Mouse (Mus musculus): Measurements from ENCODE around the gene Rab4b. TPM values are rescaled to one million over a fixed set of nuclear protein-coding genes. Genes with fewer than 3 reads are reported as not detected.
A peak's percentile ranks its signal among the peaks of the same experiment; 100 is the strongest.

Gene Rab4b
- polyA plus RNA-seq, 1 experiment, result 55.9 TPM

- WGBS, result 43% methylated on average over 5 of the region's 5 CpGs
- no peak overlapping the region for H3K4me3 ChIP-seq (ENCODE audit: insufficient read depth, low read depth, low read length)
- peaks cover 3% of the 10 kb centered on the region; the same call in 1 of the 2 replicates for H3K36me3 ChIP-seq (ENCODE audit: control insufficient read depth, insufficient read depth, low read length)
- peak; percentile 72 for DNase-seq
- TF ChIP-seq CTCF (conservative IDR thresholded peaks at IDR 0.05; ENCODE audit: insufficient read depth, insufficient read length, low read depth, low read length) (no peak), POLR2A (IDR thresholded peaks at IDR 0.05; ENCODE audit: low read depth, low read length) (no peak)
- no peaks in the 10 kb centered on the region for H3K27me3 ChIP-seq (replicated peaks; ENCODE audit: control insufficient read depth, insufficient read depth, low read length)
- no peak overlapping the region for H3K27ac ChIP-seq (ENCODE audit: insufficient read depth, low read depth, low read length)
- peaks cover 2% of the 10 kb centered on the region for H3K4me1 ChIP-seq (ENCODE audit: control insufficient read depth, insufficient read depth, low read length)
These were observed 7.3 kb upstream of the Rab4b start for GRCm38 (mm10) chr7:27185986-27186385.

GRCm38 (mm10) chr7:27184964-27185363 lies 6.3 kb upstream of the Rab4b start:
- 55% methylated on average over 3 of the region's 3 CpGs for WGBS

DNA sequence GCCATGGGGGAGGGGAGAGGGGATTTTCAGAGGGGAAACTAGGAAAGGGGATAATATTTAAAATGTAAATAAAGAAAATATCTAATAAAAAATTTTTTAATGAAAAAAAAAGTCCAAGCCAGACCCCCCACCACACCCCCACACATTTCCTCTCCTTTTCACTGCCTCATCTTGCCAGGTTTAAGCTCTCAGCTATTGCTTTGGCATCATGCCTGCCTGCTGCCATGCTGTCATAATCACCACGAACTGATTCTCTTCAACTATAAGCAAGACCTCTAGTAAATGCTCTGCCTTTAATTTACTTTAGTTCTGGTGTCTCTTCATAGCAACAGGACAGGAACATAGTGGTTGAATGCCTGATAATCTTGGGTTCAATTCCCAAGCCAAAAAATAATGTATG lies 3.8 kb upstream of the Rab4b start:
- Histone ChIP-seq H3K4me1 (ENCODE audit: control insufficient read depth, insufficient read depth, low read length) (peaks cover 13% of the 10 kb centered on the region), H3K27ac (ENCODE audit: insufficient read depth, low read depth, low read length) (no peak overlapping the region), H3K4me3 (ENCODE audit: insufficient read depth, low read depth, low read length) (no peak overlapping the region), H3K27me3 (replicated peaks; ENCODE audit: control insufficient read depth, insufficient read depth, low read length) (no peaks in the 10 kb centered on the region), H3K36me3 (ENCODE audit: control insufficient read depth, insufficient read depth, low read length) (no peaks in the 10 kb centered on the region; the same call in 1 of the 2 replicates)
- no peak for DNase-seq
- 58% methylated on average over 1 of the region's 1 CpGs for WGBS
- TF ChIP-seq CTCF (conservative IDR thresholded peaks at IDR 0.05; ENCODE audit: insufficient read depth, insufficient read length, low read depth, low read length), result no peak
- TF ChIP-seq POLR2A (IDR thresholded peaks at IDR 0.05; ENCODE audit: low read depth, low read length), result no peak

More at GRCm38 (mm10) chr7:27184964-27185363, 6.3 kb upstream of the Rab4b start:
- Histone ChIP-seq H3K4me1 (ENCODE audit: control insufficient read depth, insufficient read depth, low read length) (peaks cover 7% of the 10 kb centered on the region), H3K27ac (ENCODE audit: insufficient read depth, low read depth, low read length) (no peak overlapping the region), H3K36me3 (ENCODE audit: control insufficient read depth, insufficient read depth, low read length) (peaks cover 3% of the 10 kb centered on the region; the same call in 1 of the 2 replicates), H3K4me3 (ENCODE audit: insufficient read depth, low read depth, low read length) (no peak overlapping the region), H3K27me3 (replicated peaks; ENCODE audit: control insufficient read depth, insufficient read depth, low read length) (no peaks in the 10 kb centered on the region)
- no peak for TF ChIP-seq POLR2A (IDR thresholded peaks at IDR 0.05; ENCODE audit: low read depth, low read length)
- peak; percentile 80 for TF ChIP-seq CTCF (conservative IDR thresholded peaks at IDR 0.05; ENCODE audit: insufficient read depth, insufficient read length, low read depth, low read length)
- DNase-seq, result no peak

DNA sequence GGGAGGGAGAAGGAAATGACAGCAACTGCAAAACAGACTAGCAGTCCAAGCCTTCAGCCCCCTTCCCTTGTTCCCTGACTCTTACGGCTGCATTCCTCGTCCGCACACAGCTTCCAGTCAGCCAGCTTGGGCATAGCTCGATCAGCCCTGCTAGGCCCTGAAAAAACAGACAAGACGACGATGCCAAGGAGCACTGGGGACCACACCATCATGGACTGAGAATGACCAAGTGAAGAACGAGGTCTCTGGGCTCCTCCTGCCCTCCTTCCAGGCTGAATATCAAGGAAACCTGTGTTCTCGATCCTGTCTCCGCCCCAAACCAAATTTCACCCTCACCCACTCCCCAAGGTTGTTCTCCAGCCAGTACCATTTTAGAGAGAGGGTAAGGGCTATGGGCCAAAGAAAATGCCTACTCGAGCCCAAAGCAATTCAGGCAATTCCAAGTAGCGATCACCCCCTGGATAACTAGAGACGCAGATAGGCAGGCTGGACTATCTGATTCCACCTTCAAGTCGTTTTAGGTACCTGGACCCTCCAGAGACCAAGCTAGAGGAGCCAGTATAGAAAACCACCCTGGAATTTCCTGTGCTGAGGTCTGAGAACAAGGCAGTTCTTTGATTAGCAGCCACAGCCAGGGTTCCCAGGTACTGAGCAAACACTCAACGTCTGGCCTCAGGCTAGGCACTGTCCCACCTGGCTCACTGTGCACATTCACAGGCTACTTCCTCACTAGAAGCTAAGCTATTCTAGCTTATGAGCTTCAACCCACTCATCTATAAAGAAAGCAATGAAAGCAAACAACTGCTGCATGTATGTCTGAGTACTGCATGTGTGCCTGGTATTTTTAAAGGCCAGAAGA lies 2.4 kb upstream of the Rab4b start, which contains the start of the genes Gm21983 and Mia:
Gm21983 (minus strand) TSS at position 250 of the 859 bp plus-strand sequence.
Mia (minus strand) TSS at position 321 of the 859 bp plus-strand sequence.
- Histone ChIP-seq H3K4me1 (ENCODE audit: control insufficient read depth, insufficient read depth, low read length) (peaks cover 13% of the 10 kb centered on the region), H3K36me3 (ENCODE audit: control insufficient read depth, insufficient read depth, low read length) (no peaks in the 10 kb centered on the region; the same call in 1 of the 2 replicates), H3K27ac (ENCODE audit: insufficient read depth, low read depth, low read length) (peak within 1 kb of the TSS; percentile 43), H3K4me3 (ENCODE audit: insufficient read depth, low read depth, low read length) (no peak within 1 kb of the TSS), H3K27me3 (replicated peaks; ENCODE audit: control insufficient read depth, insufficient read depth, low read length) (no peaks in the 10 kb centered on the region)
- no peak for DNase-seq
- no peak for TF ChIP-seq POLR2A (IDR thresholded peaks at IDR 0.05; ENCODE audit: low read depth, low read length)
- no peak for TF ChIP-seq CTCF (conservative IDR thresholded peaks at IDR 0.05; ENCODE audit: insufficient read depth, insufficient read length, low read depth, low read length)
- WGBS, result 67% methylated on average over 14 of the region's 14 CpGs

- 24% methylated on average over 5 of the region's 5 CpGs for WGBS
- no peaks in the 10 kb centered on the region for H3K27me3 ChIP-seq (replicated peaks; ENCODE audit: control insufficient read depth, insufficient read depth, low read length)
- no peak for TF ChIP-seq POLR2A (IDR thresholded peaks at IDR 0.05; ENCODE audit: low read depth, low read length)
- TF ChIP-seq CTCF (conservative IDR thresholded peaks at IDR 0.05; ENCODE audit: insufficient read depth, insufficient read length, low read depth, low read length), result no peak
- H3K27ac ChIP-seq (ENCODE audit: insufficient read depth, low read depth, low read length), result peak overlapping the region; percentile 43
- peaks cover 13% of the 10 kb centered on the region for H3K4me1 ChIP-seq (ENCODE audit: control insufficient read depth, insufficient read depth, low read length)
- peak; percentile 94 for DNase-seq
- H3K36me3 ChIP-seq (ENCODE audit: control insufficient read depth, insufficient read depth, low read length), result no peaks in the 10 kb centered on the region
- H3K4me3 ChIP-seq (ENCODE audit: insufficient read depth, low read depth, low read length), result no peak overlapping the region
These were observed 1.3 kb upstream of the Rab4b start for GRCm38 (mm10) chr7:27180036-27180435.

GRCm38 (mm10) chr7:27179217-27179918 lies 672 bp upstream of the Rab4b start:
- Histone ChIP-seq H3K27me3 (replicated peaks; ENCODE audit: control insufficient read depth, insufficient read depth, low read length) (no peaks in the 10 kb centered on the region), H3K36me3 (ENCODE audit: control insufficient read depth, insufficient read depth, low read length) (no peaks in the 10 kb centered on the region), H3K4me1 (ENCODE audit: control insufficient read depth, insufficient read depth, low read length) (peaks cover 13% of the 10 kb centered on the region), H3K27ac (ENCODE audit: insufficient read depth, low read depth, low read length) (peak overlapping the region; percentile 72), H3K4me3 (ENCODE audit: insufficient read depth, low read depth, low read length) (peak overlapping the region; percentile 35)
- TF ChIP-seq POLR2A (IDR thresholded peaks at IDR 0.05; ENCODE audit: low read depth, low read length) (no peak), CTCF (conservative IDR thresholded peaks at IDR 0.05; ENCODE audit: insufficient read depth, insufficient read length, low read depth, low read length) (no peak)
- 44% methylated on average over 16 of the region's 16 CpGs for WGBS
- DNase-seq, result peak; percentile 20

GRCm38 (mm10) chr7:27177942-27178323 lies 763 bp downstream of the Rab4b start:
- peak overlapping the region; percentile 80 for H3K4me3 ChIP-seq (ENCODE audit: insufficient read depth, low read depth, low read length)
- TF ChIP-seq CTCF (conservative IDR thresholded peaks at IDR 0.05; ENCODE audit: insufficient read depth, insufficient read length, low read depth, low read length), result no peak
- TF ChIP-seq POLR2A (IDR thresholded peaks at IDR 0.05; ENCODE audit: low read depth, low read length), result no peak
- WGBS, result 17% methylated on average over 4 of the region's 4 CpGs
- H3K27ac ChIP-seq (ENCODE audit: insufficient read depth, low read depth, low read length), result peak overlapping the region; percentile 54
- no peaks in the 10 kb centered on the region for H3K27me3 ChIP-seq (replicated peaks; ENCODE audit: control insufficient read depth, insufficient read depth, low read length)
- DNase-seq, result no peak
- H3K36me3 ChIP-seq (ENCODE audit: control insufficient read depth, insufficient read depth, low read length), result no peaks in the 10 kb centered on the region
- peaks cover 13% of the 10 kb centered on the region for H3K4me1 ChIP-seq (ENCODE audit: control insufficient read depth, insufficient read depth, low read length)
